Mouse (Mus musculus): Measurements from ENCODE around the gene Mettl24. TPM values are rescaled to one million over a fixed set of nuclear protein-coding genes. Genes with fewer than 3 reads are reported as not detected.

Mettl24 gene
- polyA plus RNA-seq, 1 experiment from 2014 or later: 0.73 TPM

GRCm38 (mm10) chr10:40844546-40844945 lies 161.5 kb downstream of the Mettl24 start:
- Histone ChIP-seq H3K4me1 (no peaks in the 10 kb centered on the region), H3K27ac (no peak overlapping the region), H3K27me3 (no peaks in the 10 kb centered on the region), H3K4me2 (no peak overlapping the region), H3K36me3 (replicated peaks) (peaks cover 58% of the 10 kb centered on the region), H3K9me3 (no peaks in the 10 kb centered on the region), H3K4me3 (replicated peaks) (no peak overlapping the region), H3K9ac (no peak overlapping the region)
- WGBS: 70% methylated on average over 10 of the region's 10 CpGs
- ATAC-seq (ENCODE audit: low FRiP score): no peak

DNA sequence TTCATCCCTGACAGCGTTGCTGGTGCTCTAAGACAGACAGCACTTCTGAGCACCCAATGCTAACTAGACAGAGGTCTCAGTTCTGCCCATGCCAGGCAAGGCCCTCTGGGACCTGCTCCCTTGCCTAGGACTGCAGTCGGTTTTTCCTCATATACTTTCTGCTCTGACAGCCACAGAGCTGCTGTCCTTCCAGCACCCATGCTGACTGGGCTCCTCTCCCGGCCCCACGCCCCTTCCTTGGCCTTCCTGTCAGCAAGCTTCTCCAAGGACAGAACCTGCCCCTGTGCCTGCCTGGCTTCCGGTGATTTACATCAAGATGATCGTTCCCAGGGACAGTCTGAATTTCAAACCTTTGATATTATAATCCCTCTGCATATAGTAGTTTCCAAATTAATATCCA lies 162.5 kb downstream of the Mettl24 start:
- no peak overlapping the region for H3K4me3 ChIP-seq (replicated peaks)
- H3K27ac ChIP-seq: no peak overlapping the region
- peaks cover 53% of the 10 kb centered on the region for H3K36me3 ChIP-seq (replicated peaks)
- 92% methylated on average over 6 of the region's 6 CpGs for WGBS
- H3K9ac ChIP-seq: no peak overlapping the region
- H3K27me3 ChIP-seq: no peaks in the 10 kb centered on the region
- H3K9me3 ChIP-seq: no peaks in the 10 kb centered on the region
- H3K4me1 ChIP-seq: no peaks in the 10 kb centered on the region
- H3K4me2 ChIP-seq: no peak overlapping the region
- ATAC-seq (ENCODE audit: low FRiP score): no peak

GRCm38 (mm10) chr10:40847176-40847874 lies 164.2 kb downstream of the Mettl24 start:
- WGBS: 92% methylated on average over 10 of the region's 10 CpGs

DNA sequence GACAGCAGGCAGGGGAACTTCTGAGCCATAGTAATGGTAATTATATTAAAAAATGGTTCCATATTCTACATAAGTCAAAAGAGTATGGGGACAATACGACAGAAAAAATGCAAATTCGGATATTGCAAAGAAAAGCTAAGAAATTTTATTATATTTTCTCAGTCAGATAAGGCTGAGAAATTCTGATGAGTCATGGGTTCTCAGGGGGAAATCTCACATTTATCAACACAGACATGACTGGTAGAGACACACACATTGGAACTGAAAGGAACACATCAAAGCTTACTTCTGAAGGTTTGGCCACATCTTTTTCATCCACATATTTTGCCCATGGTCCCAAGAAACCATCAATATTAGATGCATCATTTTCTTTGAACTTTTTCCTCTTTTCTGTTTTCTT lies 167.6 kb downstream of the Mettl24 start:
- Histone ChIP-seq H3K27ac (no peak overlapping the region), H3K36me3 (replicated peaks) (peaks cover 23% of the 10 kb centered on the region), H3K4me2 (no peak overlapping the region), H3K9me3 (no peaks in the 10 kb centered on the region), H3K4me3 (replicated peaks) (no peak overlapping the region), H3K4me1 (no peaks in the 10 kb centered on the region), H3K27me3 (no peaks in the 10 kb centered on the region), H3K9ac (no peak overlapping the region)
- no peak for ATAC-seq (ENCODE audit: low FRiP score)
- WGBS: 84% methylated on average over 2 of the region's 2 CpGs

More at GRCm38 (mm10) chr10:40847176-40847874, 164.2 kb downstream of the Mettl24 start:
- Histone ChIP-seq H3K4me1 (no peaks in the 10 kb centered on the region), H3K27ac (no peak overlapping the region), H3K27me3 (no peaks in the 10 kb centered on the region), H3K9me3 (no peaks in the 10 kb centered on the region), H3K9ac (no peak overlapping the region), H3K4me2 (no peak overlapping the region), H3K36me3 (replicated peaks) (peaks cover 40% of the 10 kb centered on the region), H3K4me3 (replicated peaks) (no peak overlapping the region)
- no peak for ATAC-seq (ENCODE audit: low FRiP score)

DNA sequence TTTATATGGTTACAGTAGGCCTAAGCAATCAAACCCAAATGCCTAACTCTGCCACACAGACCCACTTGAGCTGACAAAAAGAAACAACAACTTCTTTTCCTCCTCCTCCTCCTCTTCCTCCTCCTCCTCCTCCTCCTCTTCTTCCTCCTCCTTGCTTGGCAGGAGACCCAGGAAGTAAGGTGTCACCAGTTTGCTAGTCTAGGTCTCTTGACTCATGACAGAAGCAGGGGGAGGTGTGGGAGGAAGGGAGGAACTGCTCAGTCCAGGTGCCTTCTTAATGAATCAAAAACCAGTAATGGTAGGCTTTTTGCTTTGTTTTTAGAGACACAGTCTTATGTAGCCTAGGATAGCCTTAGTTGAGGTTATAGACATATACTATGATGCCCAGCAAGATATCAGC lies 168.1 kb downstream of the Mettl24 start:
- Histone ChIP-seq H3K27ac (no peak overlapping the region), H3K9me3 (no peaks in the 10 kb centered on the region)
- ATAC-seq (ENCODE audit: low FRiP score): no peak

GRCm38 (mm10) chr10:40855616-40856015 lies 172.5 kb downstream of the Mettl24 start:
- Histone ChIP-seq H3K27me3 (no peaks in the 10 kb centered on the region), H3K4me1 (no peaks in the 10 kb centered on the region), H3K27ac (no peak overlapping the region), H3K9me3 (no peaks in the 10 kb centered on the region), H3K9ac (no peak overlapping the region), H3K4me2 (no peak overlapping the region), H3K36me3 (replicated peaks) (peaks cover 6% of the 10 kb centered on the region; the same call in 1 of the 2 replicates), H3K4me3 (replicated peaks) (no peak overlapping the region)
- no peak for ATAC-seq (ENCODE audit: low FRiP score)
- 63% methylated on average over 2 of the region's 2 CpGs for WGBS

More for the DNA sequence above, 168.1 kb downstream of the Mettl24 start:
- H3K4me1 ChIP-seq: no peaks in the 10 kb centered on the region
- H3K4me2 ChIP-seq: no peak overlapping the region
- H3K27me3 ChIP-seq: no peaks in the 10 kb centered on the region
- H3K9ac ChIP-seq: no peak overlapping the region
- H3K4me3 ChIP-seq (replicated peaks): no peak overlapping the region
- peaks cover 22% of the 10 kb centered on the region for H3K36me3 ChIP-seq (replicated peaks)

- no peak overlapping the region for H3K27ac ChIP-seq
- 90% methylated on average over 7 of the region's 7 CpGs for WGBS
- no peaks in the 10 kb centered on the region for H3K27me3 ChIP-seq
- H3K4me3 ChIP-seq (replicated peaks): no peak overlapping the region
- no peaks in the 10 kb centered on the region for H3K4me1 ChIP-seq
- H3K36me3 ChIP-seq (replicated peaks): peaks cover 6% of the 10 kb centered on the region; the same call in 1 of the 2 replicates
- no peak overlapping the region for H3K9ac ChIP-seq
- no peak for ATAC-seq (ENCODE audit: low FRiP score)
- H3K4me2 ChIP-seq: no peak overlapping the region
- H3K9me3 ChIP-seq: no peaks in the 10 kb centered on the region
Measured at GRCm38 (mm10) chr10:40856703-40857102, 173.6 kb downstream of the Mettl24 start.

GRCm38 (mm10) chr10:40857599-40857998 lies 174.5 kb downstream of the Mettl24 start:
- no peaks in the 10 kb centered on the region for H3K27me3 ChIP-seq
- H3K36me3 ChIP-seq (replicated peaks): 0 out of 2 replicates have a peak, but pooled peaks cover 3% of the 10 kb centered on the region
- H3K4me3 ChIP-seq (replicated peaks): no peak overlapping the region
- no peaks in the 10 kb centered on the region for H3K9me3 ChIP-seq
- H3K4me1 ChIP-seq: no peaks in the 10 kb centered on the region
- H3K9ac ChIP-seq: no peak overlapping the region
- no peak for ATAC-seq (ENCODE audit: low FRiP score)
- H3K27ac ChIP-seq: no peak overlapping the region
- no peak overlapping the region for H3K4me2 ChIP-seq
- WGBS: 79% methylated on average over 8 of the region's 8 CpGs

Other genes with a start within 250 kb of the Mettl24 start
- gene Slc22a16, start 112.9 kb upstream of the Mettl24 start, polyA plus RNA-seq (2016; fragmentation: Nextera tagmentation; extraction: Ambion mirVana): not detected in 2 replicates
- 0.23 TPM in 1 of 2 replicates, not detected in the other for gene Ddo, start 53.3 kb upstream of the Mettl24 start, polyA plus RNA-seq (2016; fragmentation: Nextera tagmentation; extraction: Ambion mirVana)
- gene Cdc40, start 200.0 kb downstream of the Mettl24 start, polyA plus RNA-seq (2016; fragmentation: Nextera tagmentation; extraction: Ambion mirVana): 38.1 and 40.6 TPM in 2 replicates
- gene Wasf1, start 200.2 kb downstream of the Mettl24 start, polyA plus RNA-seq (2016; fragmentation: Nextera tagmentation; extraction: Ambion mirVana): 62.5 and 72.4 TPM in 2 replicates

Data from forebrain, embryonic 12.5 days (tissue).